Mouse (Mus musculus) midbrain, embryonic 11.5 days (tissue): Measurements from ENCODE around the gene Zbtb7b. TPM values are rescaled to one million over a fixed set of nuclear protein-coding genes. Genes with fewer than 3 reads are reported as not detected.

Experiments
- ATAC-seq: fragments of 200-750 bp; cut with Nextera tagmentation; 2 replicates; pipeline ENCODE4 v1.8.0; 2017; ENCODE audit warnings: moderate TSS enrichment, moderate library complexity; ENCODE audit not compliant: low FRiP score
- DNase-seq: peaks from one replicate; pipeline ENCODE4 v3.0.0; 2015; ENCODE audit warnings: low spot score; ENCODE audit errors: missing footprints
- H3K27ac ChIP-seq: fragments of 300-500 bp; sonication (generic); 2 replicates; pipeline ENCODE4 v1.5.1; 2014; ENCODE audit warnings: low read depth, low read length
- H3K27me3 ChIP-seq: fragments of 300-500 bp; sonication (generic); 2 replicates; pipeline ENCODE4 v1.6.1; 2014; ENCODE audit warnings: mild to moderate bottlenecking, low read length, moderate library complexity, mixed read lengths; ENCODE audit not compliant: control insufficient read depth, insufficient read depth
- H3K36me3 ChIP-seq: fragments of 300-500 bp; sonication (generic); 2 replicates; pipeline ENCODE4 v1.6.1; 2014; ENCODE audit warnings: mild to moderate bottlenecking, low read length, moderate library complexity, mixed read lengths; ENCODE audit not compliant: control insufficient read depth, insufficient read depth
- H3K4me1 ChIP-seq: fragments of 300-500 bp; sonication (generic); 2 replicates; pipeline ENCODE4 v1.6.1; 2014; ENCODE audit warnings: low read length; ENCODE audit not compliant: control insufficient read depth, insufficient read depth
- H3K4me2 ChIP-seq: fragments of 300-500 bp; sonication (generic); 2 replicates; pipeline ENCODE4 v1.6.1; 2014; ENCODE audit warnings: mild to moderate bottlenecking, moderate library complexity
- H3K4me3 ChIP-seq: fragments of 300-500 bp; sonication (generic); 2 replicates; pipeline ENCODE4 v1.5.1; 2014; ENCODE audit warnings: low read depth, low read length
- H3K9ac ChIP-seq: fragments of 300-500 bp; sonication (generic); 2 replicates; pipeline ENCODE4 v1.6.1; 2014; ENCODE audit warnings: low read length
- H3K9me3 ChIP-seq: fragments of 300-500 bp; sonication (generic); 2 replicates; pipeline ENCODE4 v1.6.1; 2016; ENCODE audit warnings: low read length; ENCODE audit not compliant: control insufficient read depth
- WGBS: fragments of 180-500 bp; shearing (Covaris S2); extraction: QIAGEN DNeasy Blood & Tissue Kit; methylation state at CpG from one replicate; pipeline ENCODE4 v1.1.7; 2014; 5-methylcytosine and 5-hydroxymethylcytosine counted together
- polyA plus RNA-seq: library from polyadenylated mRNA; unstranded; fragments of >200 nt; fragmentation: Nextera tagmentation; extraction: Ambion mirVana; gene quantifications from 2 replicates; pipeline ENCODE4 v1.2.1, GENCODE M21; 2014

Zbtb7b gene
- polyA plus RNA-seq, 1 experiment from 2014 or later, result 0.27 TPM

GRCm38 (mm10) chr3:89394894-89395256 is 299 bp upstream of the Zbtb7b start:
- Histone ChIP-seq H3K27ac (no peak overlapping the region), H3K9me3 (no peaks in the 10 kb centered on the region), H3K9ac (peak overlapping the region; percentile 53), H3K4me3 (peak overlapping the region; percentile 42), H3K36me3 (no peaks in the 10 kb centered on the region), H3K4me2 (peak overlapping the region; percentile 84), H3K27me3 (peaks cover 16% of the 10 kb centered on the region), H3K4me1 (peaks cover 41% of the 10 kb centered on the region)
- ATAC-seq (peak; percentile 25), DNase-seq (peak; percentile 96)
- WGBS, result 0% methylated on average over 12 of the region's 12 CpGs

GRCm38 (mm10) chr3:89393605-89394004 is 971 bp downstream of the Zbtb7b start:
- H3K4me3 ChIP-seq, result peak overlapping the region; percentile 44
- peak; percentile 95 for ATAC-seq
- WGBS, result 1% methylated on average over 15 of the region's 15 CpGs
- peaks cover 16% of the 10 kb centered on the region for H3K27me3 ChIP-seq
- DNase-seq, result no peak
- peaks cover 41% of the 10 kb centered on the region for H3K4me1 ChIP-seq
- no peaks in the 10 kb centered on the region for H3K9me3 ChIP-seq
- H3K4me2 ChIP-seq, result peak overlapping the region; percentile 84
- H3K36me3 ChIP-seq, result no peaks in the 10 kb centered on the region
- peak overlapping the region; percentile 62; the same call in 1 of the 2 replicates for H3K27ac ChIP-seq
- peak overlapping the region; percentile 53 for H3K9ac ChIP-seq

- Histone ChIP-seq H3K4me3 (peak overlapping the region; percentile 44), H3K27ac (no peak overlapping the region), H3K9ac (peak overlapping the region; percentile 27; the same call in 1 of the 2 replicates), H3K9me3 (no peaks in the 10 kb centered on the region), H3K4me2 (peak overlapping the region; percentile 84), H3K4me1 (peaks cover 41% of the 10 kb centered on the region), H3K36me3 (no peaks in the 10 kb centered on the region), H3K27me3 (peaks cover 16% of the 10 kb centered on the region)
- DNase-seq, result peak; percentile 92
- ATAC-seq, result no peak
- WGBS, result under 1% methylated on average over 14 of the region's 24 CpGs
Observed at GRCm38 (mm10) chr3:89392871-89393311, 1.7 kb downstream of the Zbtb7b start.

- no peaks in the 10 kb centered on the region for H3K9me3 ChIP-seq
- peak overlapping the region; percentile 60 for H3K9ac ChIP-seq
- ATAC-seq (no peak), DNase-seq (peak; percentile 95)
- WGBS, result under 1% methylated on average over 56 of the region's 56 CpGs
- H3K36me3 ChIP-seq, result no peaks in the 10 kb centered on the region
- H3K27ac ChIP-seq, result no peak overlapping the region
- H3K4me1 ChIP-seq, result peaks cover 41% of the 10 kb centered on the region
- H3K4me2 ChIP-seq, result peak overlapping the region; percentile 84
- peaks cover 16% of the 10 kb centered on the region for H3K27me3 ChIP-seq
- peak overlapping the region; percentile 44 for H3K4me3 ChIP-seq
Observed at GRCm38 (mm10) chr3:89391663-89392511, 2.7 kb downstream of the Zbtb7b start.

GRCm38 (mm10) chr3:89390699-89391662 is 3.6 kb downstream of the Zbtb7b start:
- 11% methylated on average over 19 of the region's 19 CpGs for WGBS
- peaks cover 16% of the 10 kb centered on the region for H3K27me3 ChIP-seq

GRCm38 (mm10) chr3:89390111-89390515 is 4.5 kb downstream of the Zbtb7b start:
- DNase-seq (no peak), ATAC-seq (no peak)
- Histone ChIP-seq H3K36me3 (no peaks in the 10 kb centered on the region), H3K27ac (no peak overlapping the region), H3K4me1 (peaks cover 33% of the 10 kb centered on the region), H3K4me2 (no peak overlapping the region), H3K9me3 (no peaks in the 10 kb centered on the region), H3K9ac (no peak overlapping the region), H3K27me3 (peaks cover 11% of the 10 kb centered on the region), H3K4me3 (no peak overlapping the region)
- WGBS, result 61% methylated on average over 5 of the region's 5 CpGs

More at GRCm38 (mm10) chr3:89390699-89391662, 3.6 kb downstream of the Zbtb7b start:
- DNase-seq (peak; percentile 92), ATAC-seq (no peak)
- H3K4me2 ChIP-seq, result peak overlapping the region; percentile 84
- H3K4me1 ChIP-seq, result peaks cover 38% of the 10 kb centered on the region
- peak overlapping the region; percentile 60 for H3K9ac ChIP-seq
- no peaks in the 10 kb centered on the region for H3K9me3 ChIP-seq
- peak overlapping the region; percentile 44 for H3K4me3 ChIP-seq
- no peak overlapping the region for H3K27ac ChIP-seq
- no peaks in the 10 kb centered on the region for H3K36me3 ChIP-seq

GRCm38 (mm10) chr3:89388901-89389740 is 5.5 kb downstream of the Zbtb7b start:
- no peak overlapping the region for H3K9ac ChIP-seq
- H3K4me2 ChIP-seq, result no peak overlapping the region
- H3K4me3 ChIP-seq, result no peak overlapping the region
- DNase-seq (no peak), ATAC-seq (no peak)
- H3K4me1 ChIP-seq, result peaks cover 33% of the 10 kb centered on the region
- H3K27ac ChIP-seq, result no peak overlapping the region
- H3K9me3 ChIP-seq, result no peaks in the 10 kb centered on the region
- 66% methylated on average over 6 of the region's 6 CpGs for WGBS
- peaks cover 11% of the 10 kb centered on the region for H3K27me3 ChIP-seq
- no peaks in the 10 kb centered on the region for H3K36me3 ChIP-seq

- no peak overlapping the region for H3K4me3 ChIP-seq
- no peak overlapping the region for H3K9ac ChIP-seq
- no peaks in the 10 kb centered on the region for H3K36me3 ChIP-seq
- 77% methylated on average over 11 of the region's 11 CpGs for WGBS
- no peaks in the 10 kb centered on the region for H3K9me3 ChIP-seq
- no peak overlapping the region for H3K4me2 ChIP-seq
- no peak for ATAC-seq
- H3K4me1 ChIP-seq, result peaks cover 33% of the 10 kb centered on the region
- H3K27me3 ChIP-seq, result peaks cover 11% of the 10 kb centered on the region
- no peak overlapping the region for H3K27ac ChIP-seq
- no peak for DNase-seq
Observed at GRCm38 (mm10) chr3:89388134-89388881, 6.3 kb downstream of the Zbtb7b start.
